Comparison of ENCODE assay signal across 25 mouse cellular contexts in genomic region chr17:73879262-73879916, GRCm38 (mm10).
DNase-seq lines count a peak whose midpoint lies in the region; ATAC-seq and TF ChIP-seq lines count a peak whose summit lies in the region.
"Had no signal": no experiment of that assay in that cellular context is flagged by ENCODE, and none has a peak within 500 bp of the region (broad histone marks: within the 10 kb centered on the region; RNA-seq: fewer than 3 reads in every experiment).

No protein-coding gene starts in this region.

- WGBS in midbrain, embryonic 10.5 days = 90% methylated on average over 10 of the region's 10 CpGs
- 84% methylated on average over 10 of the region's 10 CpGs for WGBS in midbrain, postnatal 0 days
- 88% methylated on average over 10 of the region's 10 CpGs for WGBS in forebrain, embryonic 13.5 days

- H3K4me2 ChIP-seq in midbrain, postnatal 0 days (ENCODE audit: low read depth, low read length, poor library complexity, severe bottlenecking) = no peak overlapping the region
- H3K4me2 ChIP-seq in forebrain, embryonic 13.5 days = no peak overlapping the region
- H3K4me2 ChIP-seq: embryonic facial prominence, embryonic 13.5 days; heart, embryonic 12.5 days; hindbrain, embryonic 13.5 days; limb, embryonic 13.5 days; liver, embryonic 12.5 days; neural tube, embryonic 13.5 days had no signal

- ATAC-seq in midbrain, postnatal 0 days (ENCODE audit: low FRiP score) = no peak
- ATAC-seq in forebrain, embryonic 13.5 days = peak; percentile 61; the same call in 1 of the 2 replicates
- ATAC-seq: liver, embryonic 12.5 days had no signal

- DNase-seq in midbrain, embryonic 10.5 days (ENCODE audit: low spot score) = no peak
- DNase-seq in midbrain, postnatal 0 days (ENCODE audit: low spot score) = no peak
- DNase-seq in ES-CJ7 (ENCODE audit: low read depth, low spot score) (peak; percentile 53), ES-E14 (ENCODE audit: low read depth, low spot score) (peak; percentile 28)
- no peak for DNase-seq in left cerebral cortex, adult 18-20 months (ENCODE audit: low spot score in 2 of 2)
- no peak for DNase-seq in ovary, postnatal 36 days (ENCODE audit: low spot score)
- DNase-seq in thymus, postnatal 25 days = no peak
- DNase-seq: adrenal gland, adult 2 months; cerebellum, adult 11-12 months; cerebellum, postnatal 10 days; heart, postnatal 10 days; kidney, adult 11 months; kidney, postnatal 4 days; lung, adult 2 months; lung, postnatal 14 days; right cerebral cortex, postnatal 25 days; spleen, adult 18-20 months had no signal

- no peaks in the 10 kb centered on the region for H3K27me3 ChIP-seq in midbrain, embryonic 10.5 days (ENCODE audit: low read depth, poor library complexity, severe bottlenecking)
- no peaks in the 10 kb centered on the region for H3K27me3 ChIP-seq in midbrain, postnatal 0 days (ENCODE audit: insufficient read depth, low read length)
- H3K27me3 ChIP-seq in forebrain, embryonic 13.5 days = no peaks in the 10 kb centered on the region
- H3K27me3 ChIP-seq: heart, embryonic 12.5 days; liver, embryonic 12.5 days had no signal

- H3K36me3 ChIP-seq in midbrain, embryonic 10.5 days = no peaks in the 10 kb centered on the region
- no peaks in the 10 kb centered on the region for H3K36me3 ChIP-seq in midbrain, postnatal 0 days (ENCODE audit: insufficient read depth, low read length)
- H3K36me3 ChIP-seq in ES-E14 (ENCODE audit: control insufficient read depth, insufficient read depth, low read length, poor library complexity, severe bottlenecking) = no peaks in the 10 kb centered on the region
- no peaks in the 10 kb centered on the region for H3K36me3 ChIP-seq in forebrain, embryonic 13.5 days (ENCODE audit: poor library complexity, severe bottlenecking)
- H3K36me3 ChIP-seq: embryonic facial prominence, embryonic 13.5 days; heart, embryonic 12.5 days; hindbrain, embryonic 13.5 days; limb, embryonic 13.5 days; liver, embryonic 12.5 days; neural tube, embryonic 13.5 days had no signal

- no peaks in the 10 kb centered on the region for H3K9me3 ChIP-seq in midbrain, embryonic 10.5 days (replicated peaks)
- no peaks in the 10 kb centered on the region for H3K9me3 ChIP-seq in midbrain, postnatal 0 days (ENCODE audit: low read length)
- no peaks in the 10 kb centered on the region for H3K9me3 ChIP-seq in ES-E14 (ENCODE audit: control insufficient read depth, insufficient read depth, low read depth, low read length)
- no peaks in the 10 kb centered on the region for H3K9me3 ChIP-seq in forebrain, embryonic 13.5 days (replicated peaks)
- H3K9me3 ChIP-seq: embryonic facial prominence, embryonic 13.5 days; hindbrain, embryonic 13.5 days; limb, embryonic 13.5 days; neural tube, embryonic 13.5 days had no signal

- peaks cover 9% of the 10 kb centered on the region for H3K4me1 ChIP-seq in midbrain, embryonic 10.5 days
- no peaks in the 10 kb centered on the region for H3K4me1 ChIP-seq in midbrain, postnatal 0 days (ENCODE audit: insufficient read depth, low read length)
- peaks cover 0 to 9% of the 10 kb centered on the region in 2 experiments; a peak in 1 of 4 replicates for H3K4me1 ChIP-seq in ES-E14 (ENCODE audit: control insufficient read depth in 2 of 2, insufficient read depth in 2 of 2, low read length in 2 of 2, poor library complexity in 1 of 2)
- peaks cover 7% of the 10 kb centered on the region for H3K4me1 ChIP-seq in forebrain, embryonic 13.5 days
- H3K4me1 ChIP-seq: embryonic facial prominence, embryonic 13.5 days; hindbrain, embryonic 13.5 days; limb, embryonic 13.5 days; liver, embryonic 12.5 days; neural tube, embryonic 13.5 days had no signal

- H3K9ac ChIP-seq in midbrain, postnatal 0 days (replicated peaks; ENCODE audit: low read length, poor library complexity, severe bottlenecking) = no peak overlapping the region
- H3K9ac ChIP-seq in ES-E14 (ENCODE audit: insufficient read depth, low read depth, low read length, poor library complexity, severe bottlenecking) = no peak overlapping the region
- no peak overlapping the region for H3K9ac ChIP-seq in forebrain, embryonic 13.5 days
- H3K9ac ChIP-seq: embryonic facial prominence, embryonic 13.5 days; heart, embryonic 12.5 days; hindbrain, embryonic 13.5 days; limb, embryonic 13.5 days; liver, embryonic 12.5 days; neural tube, embryonic 13.5 days had no signal

- H3K27ac ChIP-seq in midbrain, embryonic 10.5 days (replicated peaks) = peak overlapping the region; percentile 42; the same call in 1 of the 2 replicates
- H3K27ac ChIP-seq in midbrain, postnatal 0 days (ENCODE audit: low read depth, low read length) = no peak overlapping the region
- H3K27ac ChIP-seq in ES-E14 (ENCODE audit: insufficient read depth, low read depth, low read length, poor library complexity, severe bottlenecking) = no peak overlapping the region
- no peak overlapping the region for H3K27ac ChIP-seq in forebrain, embryonic 13.5 days
- H3K27ac ChIP-seq: embryonic facial prominence, embryonic 13.5 days; hindbrain, embryonic 13.5 days; limb, embryonic 13.5 days; liver, embryonic 12.5 days; neural tube, embryonic 13.5 days had no signal

- in situ Hi-C loops in ES-E14 (cut with MboI; ENCODE audit: low sequenced_read_pairs in 2 of 2, unreplicated experiment in 2 of 2) = loop anchor here in 1 of 2 experiments (25.0 kb wide), 1 partner anchor 567 kb away; no protein-coding TSS in a partner anchor

- no peak overlapping the region for H3K4me3 ChIP-seq in midbrain, embryonic 10.5 days
- no peak overlapping the region for H3K4me3 ChIP-seq in midbrain, postnatal 0 days (ENCODE audit: low read depth, low read length)
- H3K4me3 ChIP-seq in ES-E14 (ENCODE audit: insufficient read depth in 1 of 2, low read depth in 1 of 2, low read length in 2 of 2, poor library complexity in 1 of 2, severe bottlenecking in 1 of 2) = no peak overlapping the region
- no peak overlapping the region for H3K4me3 ChIP-seq in forebrain, embryonic 13.5 days
- H3K4me3 ChIP-seq: embryonic facial prominence, embryonic 13.5 days; erythroblast, embryonic 14.5 days; heart, embryonic 12.5 days; hindbrain, embryonic 13.5 days; limb, embryonic 13.5 days; liver, embryonic 12.5 days; neural tube, embryonic 13.5 days had no signal

- no peak for TF ChIP-seq CTCF in midbrain, postnatal 0 days (IDR thresholded peaks at IDR 0.05)

TF ChIP-seq in ES-E14, 5 proteins besides CTCF, POLR2A, EP300 and RAD21:
- TF ChIP-seq MAFK (IDR thresholded peaks at IDR 0.05; ENCODE audit: insufficient read depth, low read depth, low read length) = no peak
- no peak for TF ChIP-seq CHD2 (IDR thresholded peaks at IDR 0.05; ENCODE audit: low read depth, low read length)
- no peak for TF ChIP-seq ZC3H11A (IDR thresholded peaks at IDR 0.05; ENCODE audit: borderline replicate concordance, low read depth, low read length)
- no peak for TF ChIP-seq HCFC1 (IDR thresholded peaks at IDR 0.05; ENCODE audit: borderline replicate concordance, insufficient read depth, low read length)
- TF ChIP-seq ZNF384 (IDR thresholded peaks at IDR 0.05; ENCODE audit: low read depth, low read length) = no peak

Comparison
In these comparisons a context has a peak if more than half of its experiments do, and no peak if none do; other contexts are left out.
1. DNase-seq: peak in ES-CJ7 (single experiment) and ES-E14 (single experiment); none in midbrain, embryonic 10.5 days (single experiment), midbrain, postnatal 0 days (single experiment), left cerebral cortex, adult 18-20 months (0 of 2), ovary, postnatal 36 days (single experiment) and thymus, postnatal 25 days (single experiment).